Mouse (Mus musculus) heart, adult 2 months (tissue): ENCODE data around the gene Cldn8.

Source experiments
- CTCF ChIP-seq: fragments of 200-600 bp; IDR thresholded peaks from 2 replicates; pipeline ENCODE4 v1.8.1; 2022; ENCODE audit warnings: antibody characterized with exemption, mild to moderate bottlenecking, moderate library complexity
- EP300 ChIP-seq: fragments of 200-500 bp; IDR thresholded peaks from 2 replicates; pipeline ENCODE4 v1.6.1; 2011; ENCODE audit warnings: low read depth, low read length, control low read depth; ENCODE audit not compliant: insufficient read depth
- POLR2A ChIP-seq: fragments of 200-500 bp; IDR thresholded peaks from 2 replicates; pipeline ENCODE4 v1.6.1; 2011; ENCODE audit warnings: mild to moderate bottlenecking, low read depth, low read length, control low read depth; ENCODE audit not compliant: insufficient read depth

DNA sequence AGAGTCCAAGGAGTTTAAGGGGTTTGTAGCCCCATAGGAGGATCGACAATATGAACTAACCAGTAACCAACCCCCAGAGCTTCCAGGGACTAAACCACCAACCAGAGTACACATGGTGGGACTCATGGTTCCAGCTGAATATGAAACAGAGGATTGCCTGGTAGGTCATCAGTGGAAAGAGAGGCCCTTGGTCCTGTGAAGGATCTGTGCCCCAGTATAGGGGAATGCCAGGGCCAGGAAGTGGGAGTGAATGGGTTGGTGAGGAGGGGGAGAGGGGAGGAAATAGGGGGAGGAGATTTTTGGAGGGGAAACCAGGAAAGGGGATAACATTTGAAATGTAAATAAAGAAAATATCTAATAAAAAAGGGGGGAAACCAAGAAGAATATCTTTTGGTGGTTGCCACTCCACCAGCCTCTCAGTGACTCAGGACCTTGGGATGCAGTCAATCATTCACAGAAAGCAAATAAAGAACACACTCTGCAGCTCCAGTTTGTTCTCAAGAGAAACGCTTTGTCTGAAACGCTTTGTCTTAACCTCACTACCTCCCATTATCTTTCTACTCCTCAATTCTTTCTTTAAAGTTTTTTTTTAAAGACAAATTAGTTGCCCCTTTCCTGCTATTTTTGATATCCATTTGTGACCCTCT, 23.0 kb downstream of the Cldn8 start:
- TF ChIP-seq CTCF (no peak), POLR2A (no peak), EP300 (no peak)
